Mouse (Mus musculus): ENCODE measurements around the gene Cdc40. TPM values are rescaled to one million over a fixed set of nuclear protein-coding genes. Genes with fewer than 3 reads are reported as not detected.
"Not testable (repeated sequence)": the region's sequence is repeated elsewhere in the genome, so short reads cannot be mapped to it uniquely, and the experiment has no call there.

Gene Cdc40
- polyA plus RNA-seq, 1 experiment from 2014 or later, result 32.7 TPM

DNA sequence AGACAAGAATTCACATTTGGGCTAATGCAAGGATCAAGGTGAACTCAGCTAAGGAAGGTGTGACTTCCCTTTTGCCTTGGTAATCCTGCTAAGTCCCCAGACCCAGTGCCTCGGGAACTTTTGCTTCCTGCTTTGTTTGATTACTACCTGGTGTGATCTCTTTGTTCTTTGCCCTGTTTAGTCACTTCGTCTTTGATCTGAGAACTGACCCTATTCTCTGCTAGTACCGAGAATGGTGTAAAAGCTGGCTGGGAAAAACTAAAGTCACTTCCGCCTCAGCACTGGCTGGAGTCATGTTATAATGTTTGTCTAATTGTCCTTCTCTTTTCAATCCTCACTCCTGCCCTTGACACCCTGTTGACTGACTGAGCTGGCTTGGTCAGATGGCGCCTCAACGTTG lies 66.6 kb downstream of the Cdc40 start:
- Histone ChIP-seq H3K36me3 (no peaks in the 10 kb centered on the region), H3K4me2 (no peak overlapping the region), H3K4me1 (no peaks in the 10 kb centered on the region), H3K9me3 (no peaks in the 10 kb centered on the region), H3K27ac (no peak overlapping the region), H3K9ac (no peak overlapping the region), H3K27me3 (no peaks in the 10 kb centered on the region), H3K4me3 (no peak overlapping the region)
- 44% methylated on average over 6 of the region's 6 CpGs for WGBS
- ATAC-seq (ENCODE audit: borderline replicate concordance, extremely low read depth, low FRiP score, low TSS enrichment), result no peak

- Histone ChIP-seq H3K4me2 (no peak overlapping the region), H3K9ac (no peak overlapping the region), H3K27ac (no peak overlapping the region), H3K4me3 (no peak overlapping the region), H3K27me3 (no peaks in the 10 kb centered on the region), H3K9me3 (no peaks in the 10 kb centered on the region), H3K36me3 (no peaks in the 10 kb centered on the region), H3K4me1 (no peaks in the 10 kb centered on the region)
- no peak for ATAC-seq (ENCODE audit: borderline replicate concordance, extremely low read depth, low FRiP score, low TSS enrichment)
- 60% methylated on average over 4 of the region's 4 CpGs for WGBS
Measured at GRCm38 (mm10) chr10:40813627-40814026, 69.5 kb downstream of the Cdc40 start.

GRCm38 (mm10) chr10:40809411-40809910 lies 73.7 kb downstream of the Cdc40 start:
- H3K4me3 ChIP-seq; H3K4me2 ChIP-seq; H3K4me1 ChIP-seq; H3K9me3 ChIP-seq; H3K27ac ChIP-seq; H3K36me3 ChIP-seq; H3K27me3 ChIP-seq; ATAC-seq (ENCODE audit: borderline replicate concordance, extremely low read depth, low FRiP score, low TSS enrichment); H3K9ac ChIP-seq: not testable (repeated sequence)
- 37% methylated on average over 5 of the region's 5 CpGs for WGBS

- no peak for ATAC-seq (ENCODE audit: borderline replicate concordance, extremely low read depth, low FRiP score, low TSS enrichment)
- H3K27me3 ChIP-seq, result no peaks in the 10 kb centered on the region
- 79% methylated on average over 4 of the region's 4 CpGs for WGBS
- H3K4me3 ChIP-seq, result no peak overlapping the region
- H3K4me2 ChIP-seq, result no peak overlapping the region
- H3K4me1 ChIP-seq, result no peaks in the 10 kb centered on the region
- H3K9me3 ChIP-seq, result no peaks in the 10 kb centered on the region
- H3K36me3 ChIP-seq, result no peaks in the 10 kb centered on the region
- no peak overlapping the region for H3K9ac ChIP-seq
- H3K27ac ChIP-seq, result no peak overlapping the region
Measured at GRCm38 (mm10) chr10:40806221-40806620, 76.9 kb downstream of the Cdc40 start.

DNA sequence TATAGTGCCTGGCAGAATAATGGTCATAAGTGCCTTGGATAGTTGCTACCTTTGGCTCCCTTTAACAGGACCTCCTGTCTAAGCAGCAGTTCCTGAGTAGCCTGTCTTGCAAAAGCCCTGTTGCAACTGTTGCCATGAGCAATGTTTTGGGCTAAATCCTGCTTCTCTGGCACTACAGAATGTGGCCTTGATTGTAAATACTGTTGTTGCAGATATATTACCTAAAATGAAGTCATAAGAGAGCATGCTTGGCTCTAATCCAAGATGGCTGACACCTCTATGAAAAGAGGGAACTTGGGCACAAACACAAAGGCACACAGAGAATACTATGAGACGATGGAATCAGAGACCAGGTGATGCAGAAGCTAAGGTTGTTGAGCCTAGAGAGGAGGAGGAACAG lies 77.9 kb downstream of the Cdc40 start:
- no peak for ATAC-seq (ENCODE audit: borderline replicate concordance, extremely low read depth, low FRiP score, low TSS enrichment)
- Histone ChIP-seq H3K9ac (no peak overlapping the region), H3K27me3 (no peaks in the 10 kb centered on the region), H3K36me3 (no peaks in the 10 kb centered on the region), H3K4me2 (no peak overlapping the region), H3K9me3 (no peaks in the 10 kb centered on the region), H3K4me3 (no peak overlapping the region), H3K4me1 (no peaks in the 10 kb centered on the region), H3K27ac (no peak overlapping the region)
- 67% methylated on average over 1 of the region's 1 CpGs for WGBS

- Histone ChIP-seq H3K4me3 (no peak overlapping the region), H3K36me3 (no peaks in the 10 kb centered on the region), H3K9ac (no peak overlapping the region), H3K27me3 (no peaks in the 10 kb centered on the region), H3K4me1 (no peaks in the 10 kb centered on the region), H3K9me3 (no peaks in the 10 kb centered on the region), H3K4me2 (no peak overlapping the region), H3K27ac (no peak overlapping the region)
- no peak for ATAC-seq (ENCODE audit: borderline replicate concordance, extremely low read depth, low FRiP score, low TSS enrichment)
- 83% methylated on average over 3 of the region's 3 CpGs for WGBS
Measured at GRCm38 (mm10) chr10:40792115-40792514, 91.0 kb downstream of the Cdc40 start.

GRCm38 (mm10) chr10:40790406-40790805 lies 92.7 kb downstream of the Cdc40 start:
- ATAC-seq (ENCODE audit: borderline replicate concordance, extremely low read depth, low FRiP score, low TSS enrichment), result no peak
- Histone ChIP-seq H3K27me3 (no peaks in the 10 kb centered on the region), H3K4me2 (no peak overlapping the region), H3K9me3 (no peaks in the 10 kb centered on the region), H3K4me3 (no peak overlapping the region), H3K4me1 (no peaks in the 10 kb centered on the region), H3K36me3 (no peaks in the 10 kb centered on the region), H3K9ac (no peak overlapping the region), H3K27ac (no peak overlapping the region)
- 59% methylated on average over 3 of the region's 3 CpGs for WGBS

Other genes with a start within 250 kb of the Cdc40 start
- 3.9 and 4.3 TPM in 2 replicates for gene Mettl24, start 200.0 kb downstream of the Cdc40 start, polyA plus RNA-seq (2015; fragmentation: Nextera tagmentation; extraction: Ambion mirVana)
- 10.0 and 10.7 TPM in 2 replicates for gene Wasf1, start 164 bp upstream of the Cdc40 start, polyA plus RNA-seq (2015; fragmentation: Nextera tagmentation; extraction: Ambion mirVana)
- gene Gpr6, start 189.0 kb upstream of the Cdc40 start, polyA plus RNA-seq (2015; fragmentation: Nextera tagmentation; extraction: Ambion mirVana), result not detected in 2 replicates